Mouse (Mus musculus) thymus, adult 2 months (tissue): Measurements from ENCODE around the gene Trabd2b.

ENCODE experiments used
- CTCF ChIP-seq: fragments of 200-500 bp; IDR thresholded peaks from 2 replicates; pipeline ENCODE4 v1.5.1; 2012; ENCODE audit warnings: mild to moderate bottlenecking, control low read depth, low read length, moderate library complexity, borderline replicate concordance; ENCODE audit not compliant: control insufficient read depth, poor library complexity, insufficient read depth; ENCODE audit errors: extremely low read depth
- POLR2A ChIP-seq: fragments of 200-500 bp; IDR thresholded peaks from 2 replicates; pipeline ENCODE4 v1.6.1; 2012; ENCODE audit warnings: mild to moderate bottlenecking, low read length, control low read depth, moderate library complexity; ENCODE audit not compliant: control insufficient read depth, poor library complexity, insufficient read depth; ENCODE audit errors: extremely low read depth

DNA sequence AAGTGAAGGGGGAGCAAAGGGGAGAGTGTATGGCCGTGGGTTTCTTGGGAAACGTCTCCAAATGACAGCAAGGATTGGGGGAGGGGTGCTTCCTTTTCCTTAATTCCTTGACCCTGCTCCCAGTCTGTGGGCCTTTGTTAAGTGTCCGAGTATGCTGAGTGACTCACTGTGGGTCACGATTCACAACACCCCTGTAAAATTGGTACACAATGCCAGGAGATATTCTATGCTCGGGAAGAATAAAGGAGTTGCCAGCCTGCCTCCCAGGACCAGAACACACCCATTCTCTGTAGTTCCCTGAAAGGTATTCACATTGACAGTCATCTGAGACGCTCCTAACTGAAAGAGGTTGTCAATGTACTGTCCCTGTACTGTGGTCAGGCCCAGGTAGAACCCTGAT lies 151.2 kb downstream of the Trabd2b start:
- no peak for TF ChIP-seq CTCF
- no peak for TF ChIP-seq POLR2A
